Comparison of ENCODE assay signal across 18 mouse cellular contexts in the genomic region with DNA sequence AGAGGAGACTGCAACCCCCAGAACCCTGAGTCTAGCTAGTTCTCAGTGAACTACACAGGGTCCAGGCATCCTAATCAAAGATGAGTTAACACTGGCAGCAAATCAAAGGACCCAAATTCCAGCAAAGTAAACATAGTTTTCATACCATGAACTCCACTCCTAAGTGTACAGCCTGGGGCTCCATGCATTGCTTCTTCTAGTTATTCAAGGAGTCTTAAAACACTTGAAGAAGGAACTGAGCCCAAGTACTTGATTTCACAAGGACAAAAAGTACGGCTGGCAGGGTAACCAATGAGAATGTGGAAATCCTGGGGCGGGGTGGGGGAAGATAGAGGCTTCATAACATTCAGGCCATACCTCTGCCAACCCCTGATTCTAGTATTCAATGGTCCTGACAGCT.
"Had no signal": no experiment of that assay in that cellular context is flagged by ENCODE, and none has a peak within 500 bp of the region (broad histone marks: within the 10 kb centered on the region; RNA-seq: fewer than 3 reads in every experiment).

No protein-coding gene starts in this region.

- H3K9ac ChIP-seq: liver, embryonic 13.5 days; liver, embryonic 15.5 days; liver, postnatal 0 days; midbrain, embryonic 13.5 days; midbrain, embryonic 15.5 days; neural tube, embryonic 13.5 days; neural tube, embryonic 15.5 days; stomach, embryonic 15.5 days had no signal

- DNase-seq: liver; liver, embryonic 13.5 days; liver, postnatal 0 days; retina, postnatal 1 day; right cerebral cortex, adult 18-20 months; thymus, adult 2 months; thymus, postnatal 25 days; thymus, postnatal 4 days had no signal

- H3K4me1 ChIP-seq: liver, embryonic 13.5 days; liver, embryonic 15.5 days; megakaryocyte, embryonic 14.5 days had no signal

- H3K9me3 ChIP-seq: liver, embryonic 13.5 days; liver, embryonic 15.5 days; megakaryocyte, embryonic 14.5 days; midbrain, embryonic 13.5 days; midbrain, embryonic 15.5 days; neural tube, embryonic 13.5 days; neural tube, embryonic 15.5 days; stomach, embryonic 15.5 days had no signal

- H3K4me2 ChIP-seq: liver, embryonic 11.5 days; liver, embryonic 13.5 days; liver, embryonic 15.5 days; midbrain, embryonic 11.5 days; midbrain, embryonic 13.5 days; midbrain, embryonic 15.5 days; neural tube, embryonic 13.5 days; neural tube, embryonic 15.5 days; stomach, embryonic 15.5 days had no signal

- H3K36me3 ChIP-seq: liver, embryonic 13.5 days; liver, embryonic 15.5 days; midbrain, embryonic 13.5 days; midbrain, embryonic 15.5 days; neural tube, embryonic 13.5 days; neural tube, embryonic 15.5 days; stomach, embryonic 15.5 days had no signal

- H3K4me3 ChIP-seq: liver, embryonic 13.5 days; liver, embryonic 15.5 days; megakaryocyte, embryonic 14.5 days; midbrain, embryonic 13.5 days; midbrain, embryonic 15.5 days; neural tube, embryonic 13.5 days; neural tube, embryonic 15.5 days; stomach, embryonic 15.5 days had no signal

- ATAC-seq: liver, postnatal 0 days; midbrain, embryonic 13.5 days; midbrain, embryonic 15.5 days had no signal

- H3K27ac ChIP-seq: liver, embryonic 13.5 days; liver, embryonic 15.5 days; midbrain, embryonic 13.5 days; midbrain, embryonic 15.5 days; neural tube, embryonic 13.5 days; neural tube, embryonic 15.5 days; stomach, embryonic 15.5 days; stomach, postnatal 0 days had no signal
